In the genomic region with DNA sequence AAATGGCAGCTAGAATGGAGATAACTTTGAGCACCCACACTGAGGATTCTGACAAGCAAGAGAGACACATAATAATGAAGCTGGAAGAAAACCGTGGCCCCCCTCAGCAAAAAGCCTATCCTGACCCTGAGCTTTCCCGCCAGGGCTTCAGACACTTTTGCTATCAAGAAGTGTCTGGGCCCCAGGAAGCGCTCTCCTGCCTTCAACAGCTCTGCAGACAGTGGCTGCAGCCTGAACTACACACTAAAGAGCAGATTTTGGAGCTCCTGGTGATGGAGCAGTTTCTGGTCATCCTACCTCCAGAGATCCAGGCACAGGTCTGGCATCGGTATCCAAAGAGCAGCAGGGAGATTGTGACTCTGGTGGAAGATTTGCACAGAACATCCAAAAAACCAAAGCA, we compare ENCODE assay signal across 9 mouse cellular contexts. TPM values are rescaled to one million over a fixed set of nuclear protein-coding genes. Genes with fewer than 3 reads are reported as not detected.
DNase-seq lines count a peak whose midpoint lies in the region; ATAC-seq and TF ChIP-seq lines count a peak whose summit lies in the region.
"Had no signal": no experiment of that assay in that cellular context is flagged by ENCODE, and none has a peak within 500 bp of the region (broad histone marks: within the 10 kb centered on the region; RNA-seq: fewer than 3 reads in every experiment).

No protein-coding gene starts in this region.

- no peak for TF ChIP-seq EP300 in CH12.LX (IDR thresholded peaks at IDR 0.05; ENCODE audit: low read length)

- no peaks in the 10 kb centered on the region for H3K27me3 ChIP-seq in heart, embryonic 12.5 days (replicated peaks)
- H3K27me3 ChIP-seq in CH12.LX (replicated peaks), result no peaks in the 10 kb centered on the region
- peaks cover 2% of the 10 kb centered on the region; the same call in 1 of the 2 replicates for H3K27me3 ChIP-seq in forebrain, embryonic 11.5 days (ENCODE audit: control insufficient read depth, insufficient read depth, low read length)
- no peaks in the 10 kb centered on the region for H3K27me3 ChIP-seq in liver, embryonic 13.5 days

- no peak for TF ChIP-seq RAD21 in CH12.LX (IDR thresholded peaks at IDR 0.05; ENCODE audit: low read depth, low read length)

- no peak overlapping the region for H3K27ac ChIP-seq in heart, embryonic 12.5 days (ENCODE audit: poor library complexity, severe bottlenecking)
- H3K27ac ChIP-seq in CH12.LX (ENCODE audit: insufficient read depth, low read depth), result no peak overlapping the region
- H3K27ac ChIP-seq in forebrain, embryonic 11.5 days (ENCODE audit: low read depth, low read length), result no peak overlapping the region
- H3K27ac ChIP-seq in liver, embryonic 13.5 days, result no peak overlapping the region

- H3K4me2 ChIP-seq in heart, embryonic 12.5 days, result peak overlapping the region; percentile 73
- H3K4me2 ChIP-seq in CH12.LX (ENCODE audit: insufficient read depth, low read depth, poor library complexity, severe bottlenecking), result peak overlapping the region; percentile 62
- peak overlapping the region; percentile 66 for H3K4me2 ChIP-seq in forebrain, embryonic 11.5 days (ENCODE audit: low read depth, low read length, severe bottlenecking)
- H3K4me2 ChIP-seq in liver, embryonic 13.5 days, result peak overlapping the region; percentile 83

- peaks cover 12% of the 10 kb centered on the region for H3K4me1 ChIP-seq in heart, embryonic 12.5 days (replicated peaks)
- peaks cover 3 to 12% of the 10 kb centered on the region in 2 experiments; a peak in 3 of 4 replicates for H3K4me1 ChIP-seq in CH12.LX (ENCODE audit: control insufficient read depth in 1 of 2, insufficient read depth in 2 of 2)
- 0 out of 2 replicates have a peak, but pooled peaks cover 2% of the 10 kb centered on the region for H3K4me1 ChIP-seq in forebrain, embryonic 11.5 days (replicated peaks; ENCODE audit: control insufficient read depth, insufficient read depth, low read length)
- H3K4me1 ChIP-seq in liver, embryonic 13.5 days (replicated peaks), result peaks cover 26% of the 10 kb centered on the region

- no peak for DNase-seq in heart, postnatal 14 days
- DNase-seq in CH12.LX (ENCODE audit: extremely low read depth), result peak; percentile 15
- no peak for DNase-seq in forebrain, embryonic 11.5 days (ENCODE audit: low spot score)
- no peak for DNase-seq in liver, embryonic 13.5 days
- DNase-seq in spleen, postnatal 10 days (ENCODE audit: low spot score in 2 of 2), result no peak
- DNase-seq in B cell, adult 2 months, result no peak
- no peak for DNase-seq in urinary bladder, adult 18-20 months (ENCODE audit: low spot score in 2 of 2)

- intact Hi-C loops in heart, postnatal 14 days (cut with DNase I), result loop anchor here (2.0 to 10.0 kb wide), 5 partner anchors 37 to 437 kb away; a partner anchor contains a TSS

- no peak for TF ChIP-seq POLR2A in CH12.LX (IDR thresholded peaks at IDR 0.05; ENCODE audit: low read depth, low read length)

- in situ Hi-C loops in CH12.LX (cut with MboI; ENCODE audit: low pct_ligation_motif_present, low pct_unique_long_range_greater_than_20kb, low sequenced_read_pairs), result loop anchor here (5.0 to 25.0 kb wide), 3 partner anchors 34 to 439 kb away; a partner anchor contains a TSS

- ATAC-seq in heart, embryonic 12.5 days (ENCODE audit: insufficient number of reproducible peaks, low FRiP score), result no peak
- no peak for ATAC-seq in forebrain, embryonic 11.5 days (replicated peaks; ENCODE audit: low FRiP score)
- ATAC-seq in liver, embryonic 13.5 days (ENCODE audit: low read depth), result no peak

- no peaks in the 10 kb centered on the region for H3K79me2 ChIP-seq in CH12.LX (replicated peaks; ENCODE audit: control insufficient read depth, extremely low read depth, insufficient read depth, poor library complexity, severe bottlenecking)

- H3K9ac ChIP-seq in heart, embryonic 12.5 days, result peak overlapping the region; percentile 76; the same call in 1 of the 2 replicates
- peak overlapping the region; percentile 31; the same call in 1 of the 2 replicates for H3K9ac ChIP-seq in CH12.LX (ENCODE audit: insufficient read depth, low read depth)
- peak overlapping the region; percentile 66; the same call in 1 of the 2 replicates for H3K9ac ChIP-seq in forebrain, embryonic 11.5 days (ENCODE audit: low read length)
- H3K9ac ChIP-seq in liver, embryonic 13.5 days, result peak overlapping the region; percentile 76; the same call in 1 of the 2 replicates

- dilution Hi-C loops in CH12.LX (cut with MboI; ENCODE audit: extremely low pct_ligation_motif_present, extremely low pct_unique_long_range_greater_than_20kb, low sequenced_read_pairs), result no loop called here

- peak overlapping the region; percentile 68 for H3K4me3 ChIP-seq in heart, embryonic 12.5 days
- H3K4me3 ChIP-seq in CH12.LX (replicated peaks in 1 of 3; ENCODE audit: low read depth in 2 of 3, low read length in 2 of 3, poor library complexity in 1 of 3), result no peak overlapping the region
- no peak overlapping the region; the same call in 1 of the 2 replicates for H3K4me3 ChIP-seq in forebrain, embryonic 11.5 days (ENCODE audit: low read depth, low read length)
- peak overlapping the region; percentile 71 for H3K4me3 ChIP-seq in liver, embryonic 13.5 days (replicated peaks)

- 54% methylated on average over 4 of the region's 4 CpGs for WGBS in heart, embryonic 12.5 days
- WGBS in forebrain, embryonic 11.5 days, result 68% methylated on average over 4 of the region's 4 CpGs
- 72% methylated on average over 4 of the region's 4 CpGs for WGBS in liver, embryonic 13.5 days (ENCODE audit: insufficient replicate concordance)

- H3K36me3 ChIP-seq in heart, embryonic 12.5 days, result no peaks in the 10 kb centered on the region
- H3K36me3 ChIP-seq in CH12.LX (replicated peaks in 1 of 2; ENCODE audit: control insufficient read depth in 1 of 2, insufficient read depth in 1 of 2, low read length in 1 of 2), result no peaks in the 10 kb centered on the region
- H3K36me3 ChIP-seq in forebrain, embryonic 11.5 days (ENCODE audit: control insufficient read depth, insufficient read depth, low read length), result no peaks in the 10 kb centered on the region
- H3K36me3 ChIP-seq in liver, embryonic 13.5 days, result no peaks in the 10 kb centered on the region

- no peak for TF ChIP-seq CTCF in CH12.LX (conservative IDR thresholded peaks at IDR 0.05 in 1 of 2, IDR thresholded peaks at IDR 0.05 in 1 of 2; ENCODE audit: low read depth in 2 of 2, low read length in 2 of 2)

- H3K9me3 ChIP-seq in heart, embryonic 12.5 days (replicated peaks), result no peaks in the 10 kb centered on the region
- H3K9me3 ChIP-seq in CH12.LX (replicated peaks; ENCODE audit: low read length), result no peaks in the 10 kb centered on the region
- H3K9me3 ChIP-seq in forebrain, embryonic 11.5 days (ENCODE audit: control insufficient read depth, low read length), result no peaks in the 10 kb centered on the region
- no peaks in the 10 kb centered on the region for H3K9me3 ChIP-seq in liver, embryonic 13.5 days (replicated peaks)

TF ChIP-seq in CH12.LX, 34 proteins besides CTCF, POLR2A, EP300 and RAD21:
- TF ChIP-seq BHLHE40 (IDR thresholded peaks at IDR 0.05; ENCODE audit: low read depth, low read length) (no peak), PAX5 (IDR thresholded peaks at IDR 0.05; ENCODE audit: low read length) (no peak), JUN (IDR thresholded peaks at IDR 0.05; ENCODE audit: insufficient read depth, low read depth, low read length) (no peak), ZC3H11A (IDR thresholded peaks at IDR 0.05; ENCODE audit: low read depth, low read length) (no peak)

RNA-seq across cellular contexts. Expression of a gene that starts 0.8 kb away (rescaled TPM):
- polyA plus RNA-seq in heart, embryonic 12.5 days (2016; fragmentation: Nextera tagmentation; extraction: Ambion mirVana), result 1.3 and 1.4 TPM in 2 replicates
- 1 to 10 TPM; 1.3 to 1.4 TPM for total RNA-seq in heart, postnatal 14 days (2021)
- total RNA-seq in CH12.LX (2012; rRNA removed), result 0.59 and 0.98 TPM in 2 replicates
- total RNA-seq in CH12.LX (2014; rRNA removed), result 0.24 and 0.26 TPM in 2 replicates
- 0.33 and 0.37 TPM in 2 replicates for polyA plus RNA-seq in CH12.LX (2012; ENCODE audit: insufficient read length, low read depth)
- 1.2 and 1.4 TPM in 2 replicates for polyA plus RNA-seq in forebrain, embryonic 11.5 days (2014; fragmentation: Nextera tagmentation; extraction: Ambion mirVana)
- 0.13 and 0.27 TPM in 2 replicates for polyA plus RNA-seq in liver, embryonic 13.5 days (2015; fragmentation: Nextera tagmentation; extraction: Ambion mirVana)

RNA-seq across cellular contexts. Expression of a gene that starts 17.2 kb away (rescaled TPM):
- polyA plus RNA-seq in heart, embryonic 12.5 days (2016; fragmentation: Nextera tagmentation; extraction: Ambion mirVana), result not detected in 2 replicates
- not detected for total RNA-seq in heart, postnatal 14 days (2021)
- not detected in 2 replicates for total RNA-seq in CH12.LX (2012; rRNA removed)
- not detected in 2 replicates for total RNA-seq in CH12.LX (2014; rRNA removed)
- not detected in 2 replicates for polyA plus RNA-seq in CH12.LX (2012; ENCODE audit: insufficient read length, low read depth)
- 0.21 and 0.33 TPM in 2 replicates for polyA plus RNA-seq in forebrain, embryonic 11.5 days (2014; fragmentation: Nextera tagmentation; extraction: Ambion mirVana)
- polyA plus RNA-seq in liver, embryonic 13.5 days (2015; fragmentation: Nextera tagmentation; extraction: Ambion mirVana), result not detected in 2 replicates
- polyA plus RNA-seq: large intestine, adult 2 months had no signal

RNA-seq across cellular contexts. Expression of a gene that starts 24.3 kb away (rescaled TPM):
- polyA plus RNA-seq in heart, embryonic 12.5 days (2016; fragmentation: Nextera tagmentation; extraction: Ambion mirVana), result 36.1 and 41.1 TPM in 2 replicates
- 10 to 100 TPM; 57.6 to 61.7 TPM for total RNA-seq in heart, postnatal 14 days (2021)
- total RNA-seq in CH12.LX (2012; rRNA removed) (31.9 and 39.0 TPM in 2 replicates), CH12.LX (2014; rRNA removed) (26.4 and 28.3 TPM in 2 replicates)
- polyA plus RNA-seq in CH12.LX (2012; ENCODE audit: insufficient read length, low read depth), result 67.2 and 81.5 TPM in 2 replicates
- polyA plus RNA-seq in forebrain, embryonic 11.5 days (2014; fragmentation: Nextera tagmentation; extraction: Ambion mirVana), result 64.8 and 74.1 TPM in 2 replicates
- polyA plus RNA-seq in liver, embryonic 13.5 days (2015; fragmentation: Nextera tagmentation; extraction: Ambion mirVana), result 22.9 and 25.3 TPM in 2 replicates

RNA-seq across cellular contexts. Expression of a gene that starts 36.5 kb away (rescaled TPM):
- polyA plus RNA-seq in heart, embryonic 12.5 days (2016; fragmentation: Nextera tagmentation; extraction: Ambion mirVana), result 6.5 and 7.8 TPM in 2 replicates
- total RNA-seq in heart, postnatal 14 days (2021), result 10 to 100 TPM; 10.9 to 13.5 TPM
- 10.4 and 13.4 TPM in 2 replicates for total RNA-seq in CH12.LX (2012; rRNA removed)
- total RNA-seq in CH12.LX (2014; rRNA removed), result 17.5 and 17.8 TPM in 2 replicates
- 10.5 and 11.0 TPM in 2 replicates for polyA plus RNA-seq in CH12.LX (2012; ENCODE audit: insufficient read length, low read depth)
- polyA plus RNA-seq in forebrain, embryonic 11.5 days (2014; fragmentation: Nextera tagmentation; extraction: Ambion mirVana), result 8.0 and 9.0 TPM in 2 replicates
- polyA plus RNA-seq in liver, embryonic 13.5 days (2015; fragmentation: Nextera tagmentation; extraction: Ambion mirVana), result 2.3 and 2.7 TPM in 2 replicates

RNA-seq across cellular contexts. Expression of a gene that starts 36.6 kb away (rescaled TPM):
- polyA plus RNA-seq in heart, embryonic 12.5 days (2016; fragmentation: Nextera tagmentation; extraction: Ambion mirVana), result 1.5 TPM in 1 of 2 replicates, not detected in the other
- total RNA-seq in heart, postnatal 14 days (2021), result not detected
- 0.88 and 0.89 TPM in 2 replicates for total RNA-seq in CH12.LX (2012; rRNA removed)
- 1.2 and 1.7 TPM in 2 replicates for total RNA-seq in CH12.LX (2014; rRNA removed)
- polyA plus RNA-seq in CH12.LX (2012; ENCODE audit: insufficient read length, low read depth), result not detected in 2 replicates
- polyA plus RNA-seq in forebrain, embryonic 11.5 days (2014; fragmentation: Nextera tagmentation; extraction: Ambion mirVana), result 1.7 and 2.0 TPM in 2 replicates
- 0.47 and 1.2 TPM in 2 replicates for polyA plus RNA-seq in liver, embryonic 13.5 days (2015; fragmentation: Nextera tagmentation; extraction: Ambion mirVana)
- polyA plus RNA-seq: large intestine, adult 2 months had no signal

Comparison
In these comparisons a context has a peak if more than half of its experiments do, and no peak if none do; other contexts are left out.
1. H3K4me3 ChIP-seq: peak in heart, embryonic 12.5 days (single experiment) and liver, embryonic 13.5 days (single experiment); none in CH12.LX (0 of 3) and forebrain, embryonic 11.5 days (single experiment).
2. Peak in every context shown above with its lines, with median percentiles within 50 percentile points of each other: H3K4me2 ChIP-seq and H3K9ac ChIP-seq.